Mouse (Mus musculus) G1E (cell line): Measurements from ENCODE around the gene Igflr1. TPM values are rescaled to one million over a fixed set of nuclear protein-coding genes. Genes with fewer than 3 reads are reported as not detected.

Experiments
- ATAC-seq: 2 replicates; pipeline ENCODE4 v1.8.0; 2016; ENCODE audit warnings: mild to moderate bottlenecking; ENCODE audit not compliant: insufficient number of reproducible peaks, poor library complexity, low FRiP score, severe bottlenecking; ENCODE audit errors: extremely low read depth
- DNase-seq: peaks from one replicate; pipeline ENCODE4 v3.0.0; 2012; ENCODE audit warnings: low spot score
- H3K27me3 ChIP-seq: 2 replicates; pipeline ENCODE4 v1.6.1; 2012; ENCODE audit warnings: mild to moderate bottlenecking, low read length, inconsistent platforms; ENCODE audit not compliant: insufficient read depth
- H3K36me3 ChIP-seq: replicated peaks from 2 replicates; pipeline ENCODE3; 2012; ENCODE audit warnings: mild to moderate bottlenecking, inconsistent platforms
- H3K4me1 ChIP-seq: 2 replicates; pipeline ENCODE4 v1.6.1; 2012; ENCODE audit warnings: low read depth, low read length, inconsistent platforms, mixed read lengths; ENCODE audit not compliant: insufficient read depth
- H3K4me3 ChIP-seq: 2 replicates; pipeline ENCODE4 v1.5.1; 2012; ENCODE audit warnings: low read depth, mild to moderate bottlenecking, inconsistent platforms, low read length, moderate library complexity, mixed read lengths
- H3K9me3 ChIP-seq: replicated peaks from 2 replicates; pipeline ENCODE4 v1.6.1; 2012; ENCODE audit warnings: inconsistent platforms
- CTCF ChIP-seq: IDR thresholded peaks from 2 replicates; pipeline ENCODE4 v1.5.1; 2012; ENCODE audit warnings: low read depth, low read length, inconsistent platforms, mixed read lengths
- GATA1 ChIP-seq: IDR thresholded peaks from 2 replicates; pipeline ENCODE4 v1.6.1; 2012; ENCODE audit warnings: borderline replicate concordance, low read length, inconsistent platforms, mixed read lengths
- GATA2 ChIP-seq: IDR thresholded peaks from 2 replicates; pipeline ENCODE4 v1.6.1; 2012; ENCODE audit warnings: low read depth, low read length, inconsistent platforms, borderline replicate concordance
- POLR2AphosphoS5 ChIP-seq: IDR thresholded peaks from 2 replicates; pipeline ENCODE4 v1.6.1; 2012; ENCODE audit warnings: low read depth, low read length, inconsistent platforms; ENCODE audit not compliant: insufficient replicate concordance
- TAL1 ChIP-seq: conservative IDR thresholded peaks from 2 replicates; pipeline ENCODE4 v1.6.1; 2012; ENCODE audit warnings: low read depth, low read length, inconsistent platforms, mixed read lengths
- polyA plus RNA-seq: library from polyadenylated mRNA; stranded (reverse); fragments of >175 nt; gene quantifications from 2 replicates; pipeline ENCODE4 v1.2.3, GENCODE M21; 2012
- total RNA-seq, 2 experiments: library from RNA; stranded (forward) in 1 of 2; stranded (reverse) in 1 of 2; fragments of 200-1000 nt in 1 of 2; fragments of >200 nt in 1 of 2; fragmentation: Nextera tagmentation in 1 of 2; gene quantifications; 2 replicates each; pipeline ENCODE4 v1.2.3; 2014 to 2017

The Igflr1 gene
- total and polyA plus RNA-seq, 3 experiments, result 6.3 TPM; not detected in 2

GRCm38 (mm10) chr7:30612654-30613402 lies 47.6 kb downstream of the Igflr1 start, which contains the start of gene Upk1a:
TSS of gene Upk1a (minus strand) at chr7:30612847.
- H3K36me3 ChIP-seq, result peaks cover 59% of the 10 kb centered on the region
- H3K27me3 ChIP-seq, result no peaks in the 10 kb centered on the region
- H3K9me3 ChIP-seq, result no peaks in the 10 kb centered on the region
- DNase-seq (no peak), ATAC-seq (no peak)
- no peak for TF ChIP-seq TAL1
- TF ChIP-seq GATA2, result no peak
- no peak for TF ChIP-seq CTCF
- H3K4me3 ChIP-seq, result no peak within 1 kb of the TSS
- peaks cover 15% of the 10 kb centered on the region for H3K4me1 ChIP-seq

GRCm38 (mm10) chr7:30613529-30614112 lies 48.4 kb downstream of the Igflr1 start:
- Histone ChIP-seq H3K4me3 (no peak overlapping the region), H3K27me3 (no peaks in the 10 kb centered on the region), H3K4me1 (peaks cover 12% of the 10 kb centered on the region), H3K36me3 (peaks cover 65% of the 10 kb centered on the region), H3K9me3 (no peaks in the 10 kb centered on the region)
- peak; percentile 42 for DNase-seq
- ATAC-seq, result peak; percentile 40; the same call in 1 of the 2 replicates
- TF ChIP-seq CTCF, result peak; percentile 51
- TF ChIP-seq GATA2, result no peak

- H3K36me3 ChIP-seq, result peaks cover 71% of the 10 kb centered on the region
- DNase-seq (no peak), ATAC-seq (no peak)
- peaks cover 18% of the 10 kb centered on the region for H3K4me1 ChIP-seq
- H3K4me3 ChIP-seq, result no peak overlapping the region
- TF ChIP-seq TAL1 (no peak), CTCF (no peak), POLR2AphosphoS5 (no peak), GATA2 (no peak), GATA1 (no peak)
- H3K9me3 ChIP-seq, result no peaks in the 10 kb centered on the region
- H3K27me3 ChIP-seq, result no peaks in the 10 kb centered on the region
Measured at GRCm38 (mm10) chr7:30614454-30614853, 49.2 kb downstream of the Igflr1 start.

- H3K4me1 ChIP-seq, result peaks cover 18% of the 10 kb centered on the region
- DNase-seq (no peak), ATAC-seq (no peak)
- H3K9me3 ChIP-seq, result no peaks in the 10 kb centered on the region
- no peak overlapping the region for H3K4me3 ChIP-seq
- no peak for TF ChIP-seq CTCF
- no peak for TF ChIP-seq GATA2
- TF ChIP-seq POLR2AphosphoS5, result no peak
- no peak for TF ChIP-seq TAL1
- no peak for TF ChIP-seq GATA1
- no peaks in the 10 kb centered on the region for H3K27me3 ChIP-seq
- H3K36me3 ChIP-seq, result peaks cover 68% of the 10 kb centered on the region
Measured at GRCm38 (mm10) chr7:30615049-30615760, 50.0 kb downstream of the Igflr1 start.

Other genes with a start within 250 kb of the Igflr1 start
Only the 20 nearest of the 32 such genes appear.
- gene Aplp1, start 119.9 kb upstream of the Igflr1 start, total RNA-seq (2014; fragmentation: Nextera tagmentation), result not detected in 2 replicates
- 0.49 TPM in 1 of 2 replicates, not detected in the other for gene Aplp1, start 119.9 kb upstream of the Igflr1 start, total RNA-seq (2017)
- not detected in 2 replicates for gene Aplp1, start 119.9 kb upstream of the Igflr1 start, polyA plus RNA-seq
- gene Kirrel2, start 107.7 kb upstream of the Igflr1 start, total RNA-seq (2014; fragmentation: Nextera tagmentation), result not detected in 2 replicates
- gene Kirrel2, start 107.7 kb upstream of the Igflr1 start, total RNA-seq (2017), result 0.35 TPM in 1 of 2 replicates, not detected in the other
- gene Kirrel2, start 107.7 kb upstream of the Igflr1 start, polyA plus RNA-seq, result not detected in 2 replicates
- not detected in 2 replicates for gene Nphs1, start 107.1 kb upstream of the Igflr1 start, total RNA-seq (2014; fragmentation: Nextera tagmentation)
- gene Nphs1, start 107.1 kb upstream of the Igflr1 start, total RNA-seq (2017), result 0.11 TPM in 1 of 2 replicates, not detected in the other
- not detected in 2 replicates for gene Nphs1, start 107.1 kb upstream of the Igflr1 start, polyA plus RNA-seq
- gene Prodh2, start 71.8 kb upstream of the Igflr1 start, total RNA-seq (2014; fragmentation: Nextera tagmentation), result not detected in 2 replicates
- gene Prodh2, start 71.8 kb upstream of the Igflr1 start, total RNA-seq (2017), result not detected in 2 replicates
- not detected in 2 replicates for gene Prodh2, start 71.8 kb upstream of the Igflr1 start, polyA plus RNA-seq
- 13.3 and 16.5 TPM in 2 replicates for gene Arhgap33, start 30.4 kb upstream of the Igflr1 start, total RNA-seq (2014; fragmentation: Nextera tagmentation)
- gene Arhgap33, start 30.4 kb upstream of the Igflr1 start, total RNA-seq (2017), result 5.0 and 5.3 TPM in 2 replicates
- 40.3 and 51.4 TPM in 2 replicates for gene Arhgap33, start 30.4 kb upstream of the Igflr1 start, polyA plus RNA-seq
- 27.1 and 32.8 TPM in 2 replicates for gene Hspb6, start 13.2 kb upstream of the Igflr1 start, total RNA-seq (2014; fragmentation: Nextera tagmentation)
- gene Hspb6, start 13.2 kb upstream of the Igflr1 start, total RNA-seq (2017), result 3.9 and 4.9 TPM in 2 replicates
- gene Hspb6, start 13.2 kb upstream of the Igflr1 start, polyA plus RNA-seq, result 11.2 and 12.1 TPM in 2 replicates
- 18.6 and 20.2 TPM in 2 replicates for gene Proser3, start 13.1 kb upstream of the Igflr1 start, total RNA-seq (2014; fragmentation: Nextera tagmentation)
- gene Proser3, start 13.1 kb upstream of the Igflr1 start, total RNA-seq (2017), result 4.2 and 7.4 TPM in 2 replicates
- 19.7 and 20.5 TPM in 2 replicates for gene Proser3, start 13.1 kb upstream of the Igflr1 start, polyA plus RNA-seq
- gene Lin37, start 5.6 kb upstream of the Igflr1 start, total RNA-seq (2014; fragmentation: Nextera tagmentation), result 82.7 and 119 TPM in 2 replicates
- 20.4 and 24.9 TPM in 2 replicates for gene Lin37, start 5.6 kb upstream of the Igflr1 start, total RNA-seq (2017)
- gene Lin37, start 5.6 kb upstream of the Igflr1 start, polyA plus RNA-seq, result 66.7 and 78.0 TPM in 2 replicates
- gene U2af1l4, start 2.1 kb upstream of the Igflr1 start, total RNA-seq (2014; fragmentation: Nextera tagmentation), result 16.1 and 42.5 TPM in 2 replicates
- gene U2af1l4, start 2.1 kb upstream of the Igflr1 start, total RNA-seq (2017), result 62.9 and 74.1 TPM in 2 replicates
- 47.3 and 71.2 TPM in 2 replicates for gene U2af1l4, start 2.1 kb upstream of the Igflr1 start, polyA plus RNA-seq
- 3.9 and 4.4 TPM in 2 replicates for gene Gm49396, start 2.1 kb upstream of the Igflr1 start, total RNA-seq (2014; fragmentation: Nextera tagmentation)
- 4.7 and 5.8 TPM in 2 replicates for gene Gm49396, start 2.1 kb upstream of the Igflr1 start, total RNA-seq (2017)
- gene Gm49396, start 2.1 kb upstream of the Igflr1 start, polyA plus RNA-seq, result 2.5 and 2.6 TPM in 2 replicates
- gene Psenen, start 1.8 kb upstream of the Igflr1 start, total RNA-seq (2014; fragmentation: Nextera tagmentation), result 246 and 298 TPM in 2 replicates
- 134 and 142 TPM in 2 replicates for gene Psenen, start 1.8 kb upstream of the Igflr1 start, total RNA-seq (2017)
- 26.1 and 31.8 TPM in 2 replicates for gene Psenen, start 1.8 kb upstream of the Igflr1 start, polyA plus RNA-seq
- 133 and 142 TPM in 2 replicates for gene Kmt2b, start 23.3 kb downstream of the Igflr1 start, total RNA-seq (2014; fragmentation: Nextera tagmentation)
- 9.2 and 11.3 TPM in 2 replicates for gene Kmt2b, start 23.3 kb downstream of the Igflr1 start, total RNA-seq (2017)
- 97.4 and 99.2 TPM in 2 replicates for gene Kmt2b, start 23.3 kb downstream of the Igflr1 start, polyA plus RNA-seq
- gene Zbtb32, start 33.5 kb downstream of the Igflr1 start, total RNA-seq (2014; fragmentation: Nextera tagmentation), result not detected in 2 replicates
- 0.05 and 0.58 TPM in 2 replicates for gene Zbtb32, start 33.5 kb downstream of the Igflr1 start, total RNA-seq (2017)
- 0.23 and 0.30 TPM in 2 replicates for gene Zbtb32, start 33.5 kb downstream of the Igflr1 start, polyA plus RNA-seq
- gene Upk1a, start 47.4 kb downstream of the Igflr1 start, total RNA-seq (2014; fragmentation: Nextera tagmentation), result 1.6 and 15.0 TPM in 2 replicates
- gene Upk1a, start 47.4 kb downstream of the Igflr1 start, total RNA-seq (2017), result 0.29 and 0.82 TPM in 2 replicates
- 0.98 and 1.4 TPM in 2 replicates for gene Upk1a, start 47.4 kb downstream of the Igflr1 start, polyA plus RNA-seq
- gene Cox6b1, start 60.7 kb downstream of the Igflr1 start, total RNA-seq (2014; fragmentation: Nextera tagmentation), result 200 and 256 TPM in 2 replicates
- 820 and 835 TPM in 2 replicates for gene Cox6b1, start 60.7 kb downstream of the Igflr1 start, total RNA-seq (2017)
- 51.7 and 147 TPM in 2 replicates for gene Cox6b1, start 60.7 kb downstream of the Igflr1 start, polyA plus RNA-seq
- gene Etv2, start 70.4 kb downstream of the Igflr1 start, total RNA-seq (2014; fragmentation: Nextera tagmentation), result not detected in 2 replicates
- not detected in 2 replicates for gene Etv2, start 70.4 kb downstream of the Igflr1 start, total RNA-seq (2017)
- gene Etv2, start 70.4 kb downstream of the Igflr1 start, polyA plus RNA-seq, result not detected in 2 replicates
- 46.4 and 47.9 TPM in 2 replicates for gene Rbm42, start 84.9 kb downstream of the Igflr1 start, total RNA-seq (2014; fragmentation: Nextera tagmentation)
- gene Rbm42, start 84.9 kb downstream of the Igflr1 start, total RNA-seq (2017), result 42.9 and 51.9 TPM in 2 replicates
- 235 and 293 TPM in 2 replicates for gene Rbm42, start 84.9 kb downstream of the Igflr1 start, polyA plus RNA-seq
- gene Haus5, start 99.6 kb downstream of the Igflr1 start, total RNA-seq (2014; fragmentation: Nextera tagmentation), result 46.7 and 58.4 TPM in 2 replicates
- 24.2 and 25.5 TPM in 2 replicates for gene Haus5, start 99.6 kb downstream of the Igflr1 start, total RNA-seq (2017)
- gene Haus5, start 99.6 kb downstream of the Igflr1 start, polyA plus RNA-seq, result 32.2 and 40.4 TPM in 2 replicates
- gene Pmis2, start 106.2 kb downstream of the Igflr1 start, total RNA-seq (2014; fragmentation: Nextera tagmentation), result not detected in 2 replicates
- not detected in 2 replicates for gene Pmis2, start 106.2 kb downstream of the Igflr1 start, total RNA-seq (2017)
- gene Pmis2, start 106.2 kb downstream of the Igflr1 start, polyA plus RNA-seq, result not detected in 2 replicates
- gene 2200002J24Rik, start 133.5 kb downstream of the Igflr1 start, total RNA-seq (2014; fragmentation: Nextera tagmentation), result not detected in 2 replicates
- gene 2200002J24Rik, start 133.5 kb downstream of the Igflr1 start, total RNA-seq (2017), result not detected in 2 replicates
- gene 2200002J24Rik, start 133.5 kb downstream of the Igflr1 start, polyA plus RNA-seq, result not detected in 2 replicates